Mouse (Mus musculus) thymus, postnatal 25 days (tissue): ENCODE data around the gene Igfbp2.

Source experiments
- DNase-seq: peaks from one replicate; pipeline ENCODE4 v3.0.0; 2022

Igfbp2 gene

GRCm38 (mm10) chr1:72823751-72824706 is at the start of gene Igfbp2:
Igfbp2 (plus strand) TSS chr1:72824503.
- no peak for DNase-seq

- no peak for DNase-seq
Observed at GRCm38 (mm10) chr1:72778789-72779188, 45.5 kb upstream of the Igfbp2 start.

GRCm38 (mm10) chr1:72780720-72781119 is 43.6 kb upstream of the Igfbp2 start:
- DNase-seq: no peak

- DNase-seq: no peak
Observed at GRCm38 (mm10) chr1:72783341-72783740, 41.0 kb upstream of the Igfbp2 start.

GRCm38 (mm10) chr1:72784018-72784417 is 40.3 kb upstream of the Igfbp2 start:
- DNase-seq: no peak

GRCm38 (mm10) chr1:72790670-72791069 is 33.6 kb upstream of the Igfbp2 start:
- no peak for DNase-seq

GRCm38 (mm10) chr1:72791743-72792142 is 32.6 kb upstream of the Igfbp2 start:
- no peak for DNase-seq

GRCm38 (mm10) chr1:72792262-72792661 is 32.0 kb upstream of the Igfbp2 start:
- no peak for DNase-seq

GRCm38 (mm10) chr1:72793230-72793629 is 31.1 kb upstream of the Igfbp2 start:
- DNase-seq: no peak

- DNase-seq: no peak
Observed at GRCm38 (mm10) chr1:72796128-72796527, 28.2 kb upstream of the Igfbp2 start.

GRCm38 (mm10) chr1:72797102-72797665 is 27.1 kb upstream of the Igfbp2 start:
- no peak for DNase-seq

GRCm38 (mm10) chr1:72798441-72798840 is 25.9 kb upstream of the Igfbp2 start:
- DNase-seq: no peak

GRCm38 (mm10) chr1:72804031-72804430 is 20.3 kb upstream of the Igfbp2 start:
- DNase-seq: no peak

GRCm38 (mm10) chr1:72805037-72805436 is 19.3 kb upstream of the Igfbp2 start:
- DNase-seq: no peak

- no peak for DNase-seq
Observed at GRCm38 (mm10) chr1:72805476-72806043, 18.7 kb upstream of the Igfbp2 start.

- DNase-seq: no peak
Observed at GRCm38 (mm10) chr1:72806044-72806584, 18.2 kb upstream of the Igfbp2 start.

- no peak for DNase-seq
Observed at GRCm38 (mm10) chr1:72809304-72809703, 15.0 kb upstream of the Igfbp2 start.

GRCm38 (mm10) chr1:72809951-72810675 is 14.2 kb upstream of the Igfbp2 start:
- DNase-seq: no peak

GRCm38 (mm10) chr1:72811061-72811460 is 13.2 kb upstream of the Igfbp2 start:
- no peak for DNase-seq

GRCm38 (mm10) chr1:72813089-72813638 is 11.1 kb upstream of the Igfbp2 start:
- DNase-seq: no peak

GRCm38 (mm10) chr1:72813639-72814403 is 10.5 kb upstream of the Igfbp2 start:
- DNase-seq: no peak

- no peak for DNase-seq
Observed at GRCm38 (mm10) chr1:72815184-72815583, 9.1 kb upstream of the Igfbp2 start.
